Mouse (Mus musculus) adrenal gland, adult 10 weeks (tissue): ENCODE results near the gene Zfp524. TPM values are rescaled to one million over a fixed set of nuclear protein-coding genes. Genes with fewer than 3 reads are reported as not detected.

Source experiments
- polyA plus RNA-seq: library from polyadenylated mRNA; stranded (reverse); fragments of 350-450 nt; fragmentation: Illumina TruSeq; extraction: RNeasy Lipid Tissue Mini Kit (QIAGEN cat#74804); gene quantifications from one replicate; pipeline ENCODE4 v1.2.3, GENCODE M21; 2014; ENCODE audit warnings: low read depth, low replicate concordance

Gene Zfp524
- not detected for polyA plus RNA-seq

DNA sequence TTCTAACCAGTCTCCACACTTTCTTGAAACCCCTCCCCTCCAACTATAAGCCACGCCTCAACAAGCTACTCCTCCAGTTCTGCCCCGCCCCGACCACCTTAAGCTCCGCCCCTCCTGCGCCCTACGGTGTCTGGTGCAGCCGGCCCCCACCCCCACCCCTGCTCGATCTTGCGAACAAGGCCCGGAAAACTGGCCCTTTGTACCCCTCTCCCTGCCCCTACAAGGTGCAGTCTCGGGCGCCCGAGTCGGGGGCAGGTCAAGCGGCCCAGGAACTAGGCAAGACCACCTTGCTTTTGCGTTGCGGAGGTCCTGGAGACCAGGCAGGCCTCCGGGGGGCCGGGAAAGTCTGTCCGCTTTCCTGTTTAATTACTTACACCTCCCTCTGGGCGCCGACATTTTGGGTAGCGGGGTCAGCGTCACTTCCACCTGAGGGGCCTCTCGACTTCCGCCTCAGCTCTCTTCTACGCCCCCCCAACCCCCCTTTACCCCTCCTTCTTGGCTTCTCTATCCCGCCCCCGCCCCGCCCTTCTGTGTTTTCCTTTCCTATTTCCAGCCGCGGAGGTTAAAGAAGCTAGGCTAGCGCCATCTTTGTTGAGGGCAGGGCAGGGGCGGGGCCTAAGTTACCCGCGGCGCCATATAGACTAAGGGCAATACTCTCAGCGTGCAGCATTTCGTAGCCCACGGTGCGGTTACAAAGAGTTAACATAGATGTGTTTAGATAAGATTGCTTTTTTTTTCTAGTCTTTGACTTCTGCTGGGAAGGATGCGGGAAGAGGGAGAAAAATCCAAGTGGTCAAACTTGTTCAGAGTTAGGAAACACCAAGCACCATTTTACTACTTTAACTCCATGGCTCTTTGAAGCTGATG is at the start of gene Zfp524, which contains the start of gene Fiz1:
Gene Zfp524, plus strand, starts transcription at position 165 of the 867 bp plus-strand sequence.
Gene Fiz1, minus strand, starts transcription at position 447 of the 867 bp plus-strand sequence.

DNA sequence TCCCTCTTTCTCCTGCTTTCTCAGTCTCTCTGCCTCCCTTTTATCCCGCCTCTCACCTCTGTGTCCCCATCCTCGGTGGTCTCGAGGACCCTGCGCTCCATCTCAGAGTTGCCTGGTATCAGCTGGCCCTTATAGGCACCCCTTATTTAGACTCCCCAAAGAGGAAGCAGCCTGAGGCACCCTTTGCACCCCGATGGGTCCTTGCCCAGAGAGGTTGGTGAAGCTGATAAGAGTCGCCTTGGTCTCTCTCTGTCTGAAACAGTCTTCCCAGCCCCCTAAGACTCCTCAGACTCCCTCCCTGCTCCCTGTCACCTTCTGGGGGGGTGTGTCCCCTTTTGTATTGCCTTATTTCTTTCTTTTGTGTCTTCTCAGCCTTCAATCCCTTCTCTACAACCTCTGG is 43.1 kb upstream of the Zfp524 start, which contains the start of gene Sbk3:
Gene Sbk3, minus strand, starts transcription at position 101 of the 400 bp plus-strand sequence.

DNA sequence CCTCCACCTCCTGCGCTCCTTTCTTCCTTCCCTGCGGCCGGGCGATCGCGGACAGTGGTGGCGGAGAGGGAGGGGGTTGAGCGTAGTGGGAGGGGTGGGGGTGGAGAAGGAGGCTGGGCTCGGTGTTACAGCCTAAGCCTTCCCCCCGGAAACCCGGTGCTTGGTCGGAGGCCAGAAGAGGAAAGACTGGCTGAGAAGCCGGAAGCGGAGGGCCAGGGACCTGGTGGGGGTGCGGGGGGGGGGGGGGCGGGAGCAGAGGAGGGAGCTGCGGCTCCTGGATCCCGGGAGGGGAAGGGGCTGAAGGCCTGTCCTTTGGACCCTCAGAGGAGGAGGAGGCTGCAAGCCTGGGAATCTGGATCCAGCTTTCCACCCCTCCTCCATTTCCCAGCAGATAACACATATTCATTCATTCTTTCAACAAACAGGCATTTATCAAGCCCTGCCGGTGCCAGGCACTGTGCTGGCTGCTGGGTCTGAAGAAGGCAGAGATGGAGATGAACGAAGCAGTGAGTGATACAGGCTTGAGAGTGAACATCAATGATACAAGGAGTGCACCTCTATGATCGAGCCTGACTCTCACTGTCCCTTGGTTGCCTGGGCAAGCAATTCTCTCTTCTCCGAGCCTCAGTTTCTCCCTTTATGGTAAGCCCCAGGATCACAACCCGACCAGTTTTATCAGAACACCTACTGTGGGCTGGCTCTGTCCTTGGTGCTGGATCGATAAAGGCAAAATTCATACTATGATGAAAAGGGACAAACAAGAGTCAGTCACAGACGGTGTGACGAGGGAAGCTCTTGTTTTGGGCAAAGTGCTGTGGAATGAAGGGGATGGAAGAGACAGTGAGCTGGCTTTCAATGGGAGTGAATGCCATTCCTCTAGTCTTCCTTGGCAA is 18.0 kb upstream of the Zfp524 start, which contains the start of gene Zfp579:
Gene Zfp579, minus strand, starts transcription at position 156 of the 893 bp plus-strand sequence.

DNA sequence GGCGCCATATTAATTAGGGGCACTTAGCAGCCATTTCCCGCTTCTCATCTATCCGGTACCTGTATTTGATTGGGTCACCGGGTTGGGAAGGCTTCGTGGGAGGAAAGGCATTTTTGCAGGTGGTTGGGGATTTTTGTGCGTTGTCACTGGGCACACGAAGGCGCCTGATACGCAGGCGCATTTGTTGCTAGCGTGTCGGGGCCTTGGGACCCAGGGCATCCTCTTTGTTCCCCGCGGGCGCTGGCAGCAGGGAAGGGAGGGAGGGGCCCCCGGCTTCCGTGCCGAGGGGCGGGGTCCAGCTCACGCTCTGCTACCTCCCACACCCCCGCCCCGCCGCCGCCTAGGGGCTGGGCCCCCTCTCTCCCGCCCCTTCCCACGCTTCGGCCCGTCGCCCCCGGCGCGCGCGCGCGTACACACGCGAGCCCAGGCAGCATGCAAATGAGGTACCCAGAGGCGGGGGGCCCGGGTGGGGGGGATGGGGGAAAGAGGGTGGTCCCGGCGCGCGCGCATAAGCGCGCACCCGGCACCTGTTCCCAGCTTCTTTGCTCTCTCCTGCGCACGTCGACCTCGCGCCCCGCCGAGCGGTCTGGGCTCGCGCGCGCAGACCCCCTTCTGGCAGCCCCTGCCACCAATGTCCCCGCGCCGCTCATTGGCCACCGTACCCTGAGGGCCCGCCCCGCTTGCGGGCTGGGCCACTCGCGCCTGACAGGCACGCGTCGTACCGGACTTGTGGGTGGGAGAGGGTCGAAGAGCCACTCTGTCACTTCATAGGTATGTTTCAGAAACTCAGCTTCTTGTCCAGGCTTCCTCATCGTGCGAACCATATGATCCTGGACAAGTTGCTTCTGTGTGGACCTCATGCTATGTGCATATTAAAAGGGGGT is 1.1 kb downstream of the Zfp524 start, which contains the start of gene Gm44973:
Gene Gm44973, plus strand, starts transcription at position 379 of the 884 bp plus-strand sequence.

DNA sequence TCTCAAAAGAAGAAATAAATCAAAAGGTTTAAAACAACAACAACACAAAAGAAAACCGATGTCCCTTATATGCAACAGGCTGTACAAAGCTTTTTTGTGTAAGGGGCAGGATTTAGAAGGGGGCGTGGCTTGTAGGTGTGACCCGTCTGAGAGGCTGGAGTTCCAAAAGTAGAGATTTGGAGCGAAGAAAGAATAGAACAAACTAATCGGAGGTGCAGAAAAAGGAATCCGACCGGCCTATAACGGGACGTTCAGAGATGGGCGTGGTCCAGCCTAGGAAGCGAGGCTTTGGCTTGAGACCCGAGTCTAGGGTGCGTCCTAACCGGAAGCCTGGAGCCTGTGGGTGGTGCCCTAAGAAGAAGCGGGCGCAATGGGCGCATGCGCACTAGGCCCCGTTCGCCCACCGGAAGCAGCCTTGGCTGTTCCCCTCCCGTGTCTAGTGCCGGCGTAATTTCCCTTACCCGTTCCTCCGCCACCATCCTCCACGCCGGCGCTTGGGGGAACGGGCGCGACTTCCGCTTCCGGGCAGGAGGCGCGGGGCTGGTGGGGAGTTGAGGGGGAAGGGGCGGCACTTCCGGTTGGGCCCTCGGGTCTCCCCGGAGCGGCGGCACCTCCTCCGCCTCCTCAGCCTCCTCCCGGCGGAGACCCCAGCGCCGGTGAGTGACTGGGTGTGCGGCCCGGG is 5.9 kb downstream of the Zfp524 start, which contains the start of the genes Zfp865 and Ccdc106:
Gene Zfp865, plus strand, starts transcription at position 377 of the 682 bp plus-strand sequence.
Gene Ccdc106, plus strand, starts transcription at position 554 of the 682 bp plus-strand sequence.

GRCm38 (mm10) chr7:5033818-5034217 is 19.6 kb downstream of the Zfp524 start, which contains the start of gene 4632433K11Rik:
Gene 4632433K11Rik (plus strand): TSS chr7:5034118.

GRCm38 (mm10) chr7:5038109-5038732 is 24.0 kb downstream of the Zfp524 start, which contains the start of gene Zfp784:
Gene Zfp784 (minus strand): TSS chr7:5038446.

DNA sequence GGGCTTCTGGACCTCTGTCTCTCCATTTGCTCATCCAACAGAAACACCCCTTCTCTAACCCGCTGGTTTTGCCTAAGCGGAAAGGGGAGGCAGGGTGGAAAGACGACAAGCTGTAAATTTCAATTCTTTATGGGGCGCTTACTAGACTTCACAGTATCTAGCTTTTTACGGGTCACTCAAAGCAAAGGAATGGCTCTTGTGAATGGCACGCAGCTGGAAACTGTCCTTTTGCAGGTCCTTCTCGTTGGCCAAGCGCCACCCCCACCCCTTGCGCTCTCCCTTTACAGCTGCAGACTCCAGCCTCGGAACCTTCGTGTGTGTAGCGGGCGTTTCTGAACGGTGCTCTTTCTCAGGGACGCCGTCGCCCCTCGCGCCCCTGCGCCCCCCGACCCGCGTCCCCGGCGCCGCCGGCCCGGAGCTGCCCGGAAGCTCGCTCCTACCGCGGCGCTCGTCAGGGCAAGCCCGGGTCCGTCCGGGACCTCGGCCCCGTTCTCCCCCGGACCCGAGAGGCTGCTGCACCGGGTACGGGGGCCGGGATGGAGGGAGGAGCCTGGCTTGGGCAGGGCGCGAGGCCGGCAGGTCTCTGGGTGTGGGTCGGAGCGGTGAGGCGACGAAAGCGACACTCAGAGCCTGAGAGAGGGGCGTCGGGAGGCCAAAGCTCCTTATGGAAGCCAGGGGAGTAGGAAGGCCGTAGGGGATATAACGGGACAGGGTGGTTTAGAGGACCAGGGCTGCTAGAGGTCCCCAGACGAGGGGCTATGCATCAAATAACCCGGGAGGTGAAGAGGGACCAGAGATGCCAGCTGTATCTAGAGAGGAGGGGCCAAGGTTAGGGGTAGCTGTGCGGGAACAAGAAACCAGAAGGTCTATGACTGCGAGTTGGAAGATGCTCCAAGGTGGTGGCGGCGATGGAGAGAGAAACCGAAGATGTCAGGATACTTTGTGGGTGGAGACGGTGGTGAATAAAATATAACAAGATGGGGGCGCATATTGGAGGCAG is 37.3 kb downstream of the Zfp524 start, which contains the start of gene Zfp580:
Gene Zfp580, plus strand, starts transcription at position 346 of the 1,000 bp plus-strand sequence.

DNA sequence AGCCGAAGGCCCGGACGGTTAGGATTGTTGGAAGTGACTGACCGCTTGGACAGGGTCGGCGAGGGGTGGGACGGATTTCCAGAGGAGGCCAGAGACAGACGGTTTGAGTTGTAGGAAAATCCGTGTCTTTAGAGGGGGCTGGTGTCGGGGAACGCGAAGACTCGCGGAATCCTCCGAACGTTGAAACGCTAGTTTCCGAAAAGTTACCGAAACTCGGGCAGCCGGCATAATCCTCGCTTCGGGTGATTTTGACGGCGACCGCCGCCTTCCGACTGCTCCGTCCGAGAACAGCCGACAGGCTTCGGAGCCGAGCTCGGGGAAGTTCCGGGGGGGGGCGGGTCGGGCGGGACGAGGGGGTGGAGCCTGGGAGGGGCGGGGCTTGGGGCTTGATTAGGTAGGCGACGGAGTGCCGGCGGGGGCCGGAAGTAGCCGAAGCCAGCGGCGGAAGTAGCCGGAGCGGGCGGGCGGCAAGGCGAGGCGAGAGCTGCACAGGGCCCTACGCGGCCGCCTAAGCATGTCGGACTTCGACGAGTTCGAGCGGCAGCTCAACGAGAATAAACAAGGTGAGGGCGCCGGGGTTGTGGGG is 47.7 kb downstream of the Zfp524 start, which contains the start of gene U2af2:
Gene U2af2, plus strand, starts transcription at position 370 of the 586 bp plus-strand sequence.

Other genes starting within 250 kb of the Zfp524 start
- not detected for gene Fam71e2, start 243.1 kb upstream of the Zfp524 start, polyA plus RNA-seq
- gene Il11, start 231.6 kb upstream of the Zfp524 start, polyA plus RNA-seq = not detected
- gene Tmem190, start 231.5 kb upstream of the Zfp524 start, polyA plus RNA-seq = not detected
- 0.76 TPM for gene Tmem238, start 224.8 kb upstream of the Zfp524 start, polyA plus RNA-seq
- 12.7 TPM for gene Rpl28, start 221.5 kb upstream of the Zfp524 start, polyA plus RNA-seq
- gene Ube2s, start 201.8 kb upstream of the Zfp524 start, polyA plus RNA-seq = 4.3 TPM
- gene Shisa7, start 169.7 kb upstream of the Zfp524 start, polyA plus RNA-seq = 1.0 TPM
- 3.3 TPM for gene Isoc2b, start 144.2 kb upstream of the Zfp524 start, polyA plus RNA-seq
- gene Isoc2a, start 137.3 kb upstream of the Zfp524 start, polyA plus RNA-seq = 2.7 TPM
- gene Gm36210, start 107.9 kb upstream of the Zfp524 start, polyA plus RNA-seq = not detected
- not detected for gene Zfp628, start 99.2 kb upstream of the Zfp524 start, polyA plus RNA-seq
- 1.2 TPM for gene Nat14, start 92.4 kb upstream of the Zfp524 start, polyA plus RNA-seq
- gene Ssc5d, start 88.6 kb upstream of the Zfp524 start, polyA plus RNA-seq = not detected
- not detected for gene Sbk2, start 50.0 kb upstream of the Zfp524 start, polyA plus RNA-seq
- gene Sbk3, start 43.2 kb upstream of the Zfp524 start, polyA plus RNA-seq = not detected
- gene Zfp579, start 18.3 kb upstream of the Zfp524 start, polyA plus RNA-seq = 7.5 TPM
- 12.4 TPM for gene Fiz1, start 282 bp downstream of the Zfp524 start, polyA plus RNA-seq
- gene Gm44973, start 1.1 kb downstream of the Zfp524 start, polyA plus RNA-seq = not detected
- gene Zfp865, start 6.0 kb downstream of the Zfp524 start, polyA plus RNA-seq = 4.8 TPM
- not detected for gene Ccdc106, start 6.1 kb downstream of the Zfp524 start, polyA plus RNA-seq
- 4.7 TPM for gene 4632433K11Rik, start 19.7 kb downstream of the Zfp524 start, polyA plus RNA-seq
- gene Zfp784, start 24.0 kb downstream of the Zfp524 start, polyA plus RNA-seq = 3.0 TPM
- 0.58 TPM for gene Zfp580, start 37.1 kb downstream of the Zfp524 start, polyA plus RNA-seq
- gene U2af2, start 47.7 kb downstream of the Zfp524 start, polyA plus RNA-seq = 12.6 TPM
- gene Epn1, start 65.8 kb downstream of the Zfp524 start, polyA plus RNA-seq = 2.2 TPM
- not detected for gene Rfpl4, start 102.5 kb downstream of the Zfp524 start, polyA plus RNA-seq
- 1.5 TPM for gene Rasl2-9, start 111.5 kb downstream of the Zfp524 start, polyA plus RNA-seq
- gene Vmn1r55, start 135.3 kb downstream of the Zfp524 start, polyA plus RNA-seq = not detected
- not detected for gene Vmn1r56, start 182.3 kb downstream of the Zfp524 start, polyA plus RNA-seq
- not detected for gene Vmn1r57, start 204.1 kb downstream of the Zfp524 start, polyA plus RNA-seq